Mouse (Mus musculus) left cerebral cortex, postnatal 10 days (tissue): Measurements from ENCODE around the gene Syt15. TPM values are rescaled to one million over a fixed set of nuclear protein-coding genes. Genes with fewer than 3 reads are reported as not detected.

Source experiments
- DNase-seq, 2 experiments: peaks; one replicate each; pipeline ENCODE4 v3.0.0; 2021 to 2022; ENCODE audit warnings: low spot score in 2 of 2, mixed read lengths in 1 of 2; ENCODE audit errors: extremely low spot score in 1 of 2
- intact Hi-C: fragments of 180-260 bp; cut with DNase I; formaldehyde crosslinking; loops from one replicate; pipeline ENCODE4 v1.15.1; 2025
- total RNA-seq, 2 experiments: library from RNA; stranded (reverse); gene quantifications; 2 replicates each; pipeline ENCODE4 v1.2.3; 2021

Gene Syt15
- total RNA-seq, result 1 to 10 TPM; 1.2 to 1.8 TPM

GRCm38 (mm10) chr14:34219295-34219694, at the start of gene Syt15:
Syt15 (plus strand) TSS chr14:34219595.
- intact Hi-C loops, result no loop called here
- no peak for DNase-seq

- no peak for DNase-seq
- intact Hi-C loops, result no loop called here
These were observed 48.3 kb upstream of the Syt15 start for GRCm38 (mm10) chr14:34171107-34171506.

GRCm38 (mm10) chr14:34179351-34179750, 40.0 kb upstream of the Syt15 start:
- DNase-seq, result peak; percentile 39 to 72
- intact Hi-C loops, result no loop called here

GRCm38 (mm10) chr14:34183101-34183500, 36.3 kb upstream of the Syt15 start:
- intact Hi-C loops, result no loop called here

GRCm38 (mm10) chr14:34188629-34189028, 30.8 kb upstream of the Syt15 start:
- intact Hi-C loops, result no loop called here
- DNase-seq, result peak in 1 of 2 experiments; percentile 62

More at GRCm38 (mm10) chr14:34183101-34183500, 36.3 kb upstream of the Syt15 start:
- DNase-seq, result no peak

- intact Hi-C loops, result no loop called here
- DNase-seq, result no peak
These were observed 29.0 kb upstream of the Syt15 start for GRCm38 (mm10) chr14:34190361-34190760.

GRCm38 (mm10) chr14:34193879-34194278, 25.5 kb upstream of the Syt15 start:
- intact Hi-C loops, result no loop called here
- DNase-seq, result no peak

GRCm38 (mm10) chr14:34195466-34195865, 23.9 kb upstream of the Syt15 start:
- intact Hi-C loops, result no loop called here
- DNase-seq, result no peak

- intact Hi-C loops, result no loop called here
- no peak for DNase-seq
These were observed 22.7 kb upstream of the Syt15 start for GRCm38 (mm10) chr14:34196706-34197105.

- intact Hi-C loops, result no loop called here
- DNase-seq, result peak in 1 of 2 experiments; percentile 66
These were observed 18.6 kb upstream of the Syt15 start for GRCm38 (mm10) chr14:34200738-34201230.

GRCm38 (mm10) chr14:34201231-34202035, 18.0 kb upstream of the Syt15 start, which contains the start of gene Gprin2:
Gprin2 (minus strand) TSS chr14:34201653.
- DNase-seq, result peak in 1 of 2 experiments; percentile 65
- intact Hi-C loops, result no loop called here

- intact Hi-C loops, result loop anchor here (5.0 kb wide), 1 partner anchor 126 kb away; no protein-coding TSS in a partner anchor
- no peak for DNase-seq
These were observed 11.4 kb upstream of the Syt15 start for GRCm38 (mm10) chr14:34207996-34208395.

GRCm38 (mm10) chr14:34208651-34209050, 10.7 kb upstream of the Syt15 start:
- peak in 1 of 2 experiments; percentile 56 for DNase-seq
- intact Hi-C loops, result loop anchor here (5.0 kb wide), 1 partner anchor 126 kb away; no protein-coding TSS in a partner anchor

GRCm38 (mm10) chr14:34209080-34209479, 10.3 kb upstream of the Syt15 start:
- intact Hi-C loops, result loop anchor here (5.0 kb wide), 1 partner anchor 127 kb away; no protein-coding TSS in a partner anchor
- no peak for DNase-seq

- no peak for DNase-seq
- intact Hi-C loops, result loop anchor here (5.0 kb wide), 1 partner anchor 128 kb away; no protein-coding TSS in a partner anchor
These were observed 9.5 kb upstream of the Syt15 start for GRCm38 (mm10) chr14:34209942-34210341.

- intact Hi-C loops, result no loop called here
- peak in 1 of 2 experiments; percentile 71 for DNase-seq
These were observed 3.8 kb upstream of the Syt15 start for GRCm38 (mm10) chr14:34215451-34216127.

- peak in 1 of 2 experiments; percentile 45 for DNase-seq
- intact Hi-C loops, result no loop called here
These were observed 397 bp downstream of the Syt15 start for GRCm38 (mm10) chr14:34219786-34220198.

- no peak for DNase-seq
- intact Hi-C loops, result no loop called here
These were observed 1.0 kb downstream of the Syt15 start for GRCm38 (mm10) chr14:34220426-34220825.

- intact Hi-C loops, result no loop called here
- no peak for DNase-seq
These were observed 2.2 kb downstream of the Syt15 start for GRCm38 (mm10) chr14:34221416-34222077.
